Mouse (Mus musculus) liver, postnatal 0 days (tissue): ENCODE results near the gene Scn11a. TPM values are rescaled to one million over a fixed set of nuclear protein-coding genes. Genes with fewer than 3 reads are reported as not detected.

Source experiments
- ATAC-seq: fragments of 200-750 bp; cut with Nextera tagmentation; 2 replicates; pipeline ENCODE4 v1.8.0; 2017; ENCODE audit warnings: mild to moderate bottlenecking, moderate library complexity
- DNase-seq: peaks from one replicate; pipeline ENCODE4 v3.0.0-alpha.2; 2016
- H3K27ac ChIP-seq: fragments of 300-500 bp; sonication (generic); 2 replicates; pipeline ENCODE4 v1.5.1; 2014; ENCODE audit warnings: antibody characterized with exemption, moderate library complexity, mild to moderate bottlenecking, low read depth
- H3K27me3 ChIP-seq: fragments of 300-500 bp; sonication (generic); 2 replicates; pipeline ENCODE4 v1.6.1; 2014; ENCODE audit warnings: low read length, control low read depth, mixed read lengths; ENCODE audit not compliant: insufficient read depth
- H3K36me3 ChIP-seq: fragments of 300-500 bp; sonication (generic); replicated peaks from 2 replicates; pipeline ENCODE4 v1.6.1; 2014; ENCODE audit warnings: mild to moderate bottlenecking, control low read depth, low read length, moderate library complexity, mixed read lengths; ENCODE audit not compliant: insufficient read depth
- H3K4me1 ChIP-seq: fragments of 300-500 bp; sonication (generic); 2 replicates; pipeline ENCODE4 v1.6.1; 2014; ENCODE audit warnings: antibody characterized with exemption, mild to moderate bottlenecking, control low read depth; ENCODE audit not compliant: insufficient read depth
- H3K4me2 ChIP-seq: fragments of 300-500 bp; sonication (generic); 2 replicates; pipeline ENCODE4 v1.6.1; 2014; ENCODE audit warnings: low read depth, mild to moderate bottlenecking, low read length, moderate library complexity, mixed read lengths
- H3K4me3 ChIP-seq: fragments of 300-500 bp; sonication (generic); 2 replicates; pipeline ENCODE4 v1.5.1; 2014; ENCODE audit warnings: low read depth, low read length
- H3K9ac ChIP-seq: fragments of 300-500 bp; sonication (generic); replicated peaks from 2 replicates; pipeline ENCODE4 v1.6.1; 2014; ENCODE audit warnings: mild to moderate bottlenecking, moderate library complexity
- H3K9me3 ChIP-seq: fragments of 300-500 bp; sonication (generic); 2 replicates; pipeline ENCODE4 v1.6.1; 2016; ENCODE audit warnings: mild to moderate bottlenecking, control low read depth, low read length, mixed read lengths
- CTCF ChIP-seq: sonication (generic); IDR thresholded peaks from 2 replicates; pipeline ENCODE4 v1.5.1; 2016; ENCODE audit warnings: antibody characterized with exemption, low read depth
- EP300 ChIP-seq: IDR thresholded peaks from 2 replicates; pipeline ENCODE4 v1.6.1; 2016; ENCODE audit warnings: antibody characterized with exemption, low read depth, mild to moderate bottlenecking
- WGBS: fragments of 180-500 bp; shearing (Covaris S2); extraction: QIAGEN DNeasy Blood & Tissue Kit; methylation state at CpG from one replicate; pipeline ENCODE4 v1.1.7; 2014; ENCODE audit not compliant: insufficient replicate concordance; 5-methylcytosine and 5-hydroxymethylcytosine counted together
- polyA plus RNA-seq: library from polyadenylated mRNA; unstranded; fragments of >200 nt; fragmentation: Nextera tagmentation; extraction: Ambion mirVana; gene quantifications from 2 replicates; pipeline ENCODE4 v1.2.1, GENCODE M21; 2015

Scn11a gene
- not detected in 2 replicates for polyA plus RNA-seq

- no peaks in the 10 kb centered on the region for H3K9me3 ChIP-seq
- H3K4me2 ChIP-seq: no peak within 1 kb of the TSS
- WGBS: 47% methylated on average over 4 of the region's 4 CpGs
- no peak within 1 kb of the TSS for H3K4me3 ChIP-seq
- no peaks in the 10 kb centered on the region for H3K4me1 ChIP-seq
- no peak within 1 kb of the TSS for H3K27ac ChIP-seq
- TF ChIP-seq CTCF (no peak), EP300 (no peak)
- H3K27me3 ChIP-seq: no peaks in the 10 kb centered on the region
- no peak for DNase-seq
- no peaks in the 10 kb centered on the region for H3K36me3 ChIP-seq
- H3K9ac ChIP-seq: no peak within 1 kb of the TSS
- ATAC-seq: no peak
Observed at GRCm38 (mm10) chr9:119825297-119825696, at the start of gene Scn11a. Scn11a (minus strand) TSS chr9:119825456.

- peak; percentile 89 for ATAC-seq
Observed at GRCm38 (mm10) chr9:119854170-119854569, 28.9 kb upstream of the Scn11a start.

GRCm38 (mm10) chr9:119853071-119853846 lies 28.0 kb upstream of the Scn11a start:
- no peak overlapping the region for H3K4me2 ChIP-seq
- H3K27me3 ChIP-seq: no peaks in the 10 kb centered on the region
- H3K4me1 ChIP-seq: 0 out of 2 replicates have a peak, but pooled peaks cover 3% of the 10 kb centered on the region
- H3K4me3 ChIP-seq: no peak overlapping the region
- no peak overlapping the region for H3K9ac ChIP-seq
- H3K27ac ChIP-seq: peak overlapping the region; percentile 49
- TF ChIP-seq CTCF (no peak), EP300 (no peak)
- no peak for DNase-seq
- peak; percentile 64 for ATAC-seq
- WGBS: 49% methylated on average over 2 of the region's 2 CpGs
- no peaks in the 10 kb centered on the region for H3K36me3 ChIP-seq
- H3K9me3 ChIP-seq: no peaks in the 10 kb centered on the region

More at GRCm38 (mm10) chr9:119854170-119854569, 28.9 kb upstream of the Scn11a start:
- WGBS: 59% methylated on average over 8 of the region's 8 CpGs
- no peak overlapping the region for H3K4me3 ChIP-seq
- H3K9me3 ChIP-seq: no peaks in the 10 kb centered on the region
- no peak overlapping the region for H3K4me2 ChIP-seq
- TF ChIP-seq CTCF (no peak), EP300 (no peak)
- H3K9ac ChIP-seq: no peak overlapping the region
- no peaks in the 10 kb centered on the region for H3K27me3 ChIP-seq
- 0 out of 2 replicates have a peak, but pooled peaks cover 3% of the 10 kb centered on the region for H3K4me1 ChIP-seq
- H3K27ac ChIP-seq: peak overlapping the region; percentile 49; the same call in 1 of the 2 replicates
- no peak for DNase-seq
- no peaks in the 10 kb centered on the region for H3K36me3 ChIP-seq

- peak; percentile 50 for TF ChIP-seq CTCF
- TF ChIP-seq EP300: no peak
- Histone ChIP-seq H3K4me1 (0 out of 2 replicates have a peak, but pooled peaks cover 3% of the 10 kb centered on the region), H3K27me3 (no peaks in the 10 kb centered on the region), H3K9ac (no peak overlapping the region), H3K27ac (no peak overlapping the region), H3K4me3 (no peak overlapping the region), H3K36me3 (no peaks in the 10 kb centered on the region), H3K9me3 (no peaks in the 10 kb centered on the region), H3K4me2 (no peak overlapping the region)
- DNase-seq (no peak), ATAC-seq (no peak)
- 69% methylated on average over 10 of the region's 10 CpGs for WGBS
Observed at GRCm38 (mm10) chr9:119852347-119853030, 27.2 kb upstream of the Scn11a start.

GRCm38 (mm10) chr9:119849214-119849613 lies 24.0 kb upstream of the Scn11a start:
- Histone ChIP-seq H3K9me3 (no peaks in the 10 kb centered on the region), H3K4me1 (0 out of 2 replicates have a peak, but pooled peaks cover 3% of the 10 kb centered on the region), H3K4me2 (no peak overlapping the region), H3K27ac (no peak overlapping the region), H3K27me3 (no peaks in the 10 kb centered on the region), H3K36me3 (no peaks in the 10 kb centered on the region), H3K4me3 (no peak overlapping the region), H3K9ac (no peak overlapping the region)
- ATAC-seq (no peak), DNase-seq (no peak)
- TF ChIP-seq EP300 (no peak), CTCF (no peak)
- WGBS: 35% methylated on average over 8 of the region's 8 CpGs

GRCm38 (mm10) chr9:119848671-119849070 lies 23.4 kb upstream of the Scn11a start:
- TF ChIP-seq CTCF: no peak
- TF ChIP-seq EP300: no peak
- no peak for ATAC-seq
- Histone ChIP-seq H3K9ac (no peak overlapping the region), H3K4me1 (0 out of 2 replicates have a peak, but pooled peaks cover 3% of the 10 kb centered on the region), H3K9me3 (no peaks in the 10 kb centered on the region), H3K4me2 (no peak overlapping the region), H3K36me3 (no peaks in the 10 kb centered on the region), H3K4me3 (no peak overlapping the region), H3K27me3 (no peaks in the 10 kb centered on the region), H3K27ac (no peak overlapping the region)
- 55% methylated on average over 7 of the region's 7 CpGs for WGBS
- no peak for DNase-seq
